Mouse (Mus musculus) kidney, adult 2 months (tissue): ENCODE measurements at regions not wholly inside any gene's neighbourhood (a gene's known extent, or its start where the extent isn't known, plus 50 kb on each side); places are given as distances from the start of the nearest gene placed in this dataset.

Source experiments
- CTCF ChIP-seq: fragments of 200-500 bp; conservative IDR thresholded peaks from 2 replicates; pipeline ENCODE4 v1.5.1; 2011; ENCODE audit warnings: low read depth, mild to moderate bottlenecking, control low read depth, low read length, moderate library complexity, mixed read lengths; ENCODE audit not compliant: insufficient read depth, insufficient read length
- POLR2A ChIP-seq: fragments of 200-500 bp; IDR thresholded peaks from one replicate; pipeline ENCODE4 v1.6.1; 2011; ENCODE audit warnings: low read depth, low read length, control low read depth

- TF ChIP-seq CTCF (no peak), POLR2A (no peak)
Measured at GRCm38 (mm10) chr3:149934832-149935231, 944.5 kb upstream of the Adgrl2 start.
